Mouse (Mus musculus) C2C12 (cell line): ENCODE results near the gene Mfng.

Source experiments
- CEBPB ChIP-seq: IDR thresholded peaks from one replicate; pipeline ENCODE4 v1.6.1; 2011; ENCODE audit warnings: low read depth, mild to moderate bottlenecking, control low read depth, moderate library complexity
- CTCF ChIP-seq: IDR thresholded peaks from one replicate; pipeline ENCODE4 v1.5.1; 2011; ENCODE audit not compliant: control insufficient read depth, insufficient read depth, insufficient read length
- MYOD1 ChIP-seq: IDR thresholded peaks from one replicate; pipeline ENCODE4 v1.6.1; 2011; ENCODE audit warnings: low read depth; ENCODE audit not compliant: control insufficient read depth, insufficient read length
- MYOG ChIP-seq: IDR thresholded peaks from one replicate; pipeline ENCODE4 v1.6.1; 2011; ENCODE audit not compliant: control insufficient read depth, insufficient read length; ENCODE audit errors: extremely low read depth
- USF1 ChIP-seq: IDR thresholded peaks from one replicate; pipeline ENCODE4 v1.6.1; 2011; ENCODE audit warnings: low read depth, mild to moderate bottlenecking, control low read depth, moderate library complexity

GRCm38 (mm10) chr15:78736181-78736579 is 37.1 kb downstream of the Mfng start:
- TF ChIP-seq CTCF (no peak), USF1 (no peak), CEBPB (no peak), MYOG (no peak), MYOD1 (no peak)
